Mouse (Mus musculus): ENCODE data around the gene Itpr1.

- TF ChIP-seq POLR2A (IDR thresholded peaks at IDR 0.05; ENCODE audit: insufficient read depth, low read depth, low read length) (no peak), CTCF (IDR thresholded peaks at IDR 0.05; ENCODE audit: insufficient read depth, low read depth, low read length) (no peak)
Measured at GRCm38 (mm10) chr6:108527993-108528392, 315.1 kb downstream of the Itpr1 start.

Measured in olfactory bulb, adult 2 months (tissue).